Mouse (Mus musculus) Muller cell, postnatal 12 days (primary cell): Measurements from ENCODE around the gene Aagab.
A peak's percentile ranks its signal among the peaks of the same experiment; 100 is the strongest.

Experiments
- DNase-seq: peaks from one replicate; pipeline ENCODE4 v3.0.0-alpha.2; 2015; ENCODE audit errors: inconsistent ontology term

Aagab gene

DNA sequence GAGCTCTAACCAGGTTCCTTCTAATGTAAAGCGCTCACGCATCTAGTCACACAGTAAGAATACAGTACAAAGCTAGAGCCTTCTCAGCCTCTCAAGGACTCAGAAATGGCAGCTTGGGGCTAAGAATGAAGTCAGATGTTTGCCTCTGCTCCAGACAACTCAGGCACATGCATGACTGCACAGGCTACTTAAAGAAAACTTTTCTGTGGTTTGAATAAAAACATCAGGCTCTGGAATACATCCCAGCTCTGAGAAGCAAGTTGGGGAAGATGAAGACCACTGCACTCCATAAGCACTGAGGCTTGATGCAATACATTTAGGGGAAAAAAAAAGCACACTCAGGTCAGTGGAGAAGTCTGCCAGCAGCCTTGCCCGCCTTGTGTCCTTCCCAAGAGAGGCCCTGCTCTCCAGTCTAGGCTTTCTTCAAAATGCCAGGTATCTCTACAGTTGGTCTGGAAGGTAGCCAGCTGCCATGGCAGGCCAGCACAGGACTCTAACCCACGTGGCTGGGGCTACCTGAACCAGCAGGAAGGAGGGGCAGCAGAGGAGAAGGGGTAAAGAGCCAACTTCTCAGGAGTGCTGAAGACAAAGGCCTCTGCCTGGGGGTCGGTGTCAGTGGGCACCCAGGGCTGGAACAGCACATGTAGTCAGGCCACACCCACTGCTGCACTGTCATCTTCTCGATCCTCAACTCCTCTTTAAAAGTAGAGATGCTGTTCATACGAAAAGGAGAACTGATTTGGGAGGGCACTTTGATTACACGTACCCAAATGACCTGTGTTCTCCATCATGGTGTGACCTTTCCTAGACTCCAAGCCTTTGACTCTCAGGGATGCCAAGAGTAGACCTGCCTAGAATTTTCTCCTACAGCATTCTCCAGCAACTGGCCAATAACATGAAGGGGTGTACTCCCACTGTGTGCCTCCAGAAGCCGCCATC lies 45.4 kb downstream of the Aagab start:
- DNase-seq, result no peak

- no peak for DNase-seq
Observed at GRCm38 (mm10) chr9:63648520-63648918, 46.1 kb downstream of the Aagab start.

DNA sequence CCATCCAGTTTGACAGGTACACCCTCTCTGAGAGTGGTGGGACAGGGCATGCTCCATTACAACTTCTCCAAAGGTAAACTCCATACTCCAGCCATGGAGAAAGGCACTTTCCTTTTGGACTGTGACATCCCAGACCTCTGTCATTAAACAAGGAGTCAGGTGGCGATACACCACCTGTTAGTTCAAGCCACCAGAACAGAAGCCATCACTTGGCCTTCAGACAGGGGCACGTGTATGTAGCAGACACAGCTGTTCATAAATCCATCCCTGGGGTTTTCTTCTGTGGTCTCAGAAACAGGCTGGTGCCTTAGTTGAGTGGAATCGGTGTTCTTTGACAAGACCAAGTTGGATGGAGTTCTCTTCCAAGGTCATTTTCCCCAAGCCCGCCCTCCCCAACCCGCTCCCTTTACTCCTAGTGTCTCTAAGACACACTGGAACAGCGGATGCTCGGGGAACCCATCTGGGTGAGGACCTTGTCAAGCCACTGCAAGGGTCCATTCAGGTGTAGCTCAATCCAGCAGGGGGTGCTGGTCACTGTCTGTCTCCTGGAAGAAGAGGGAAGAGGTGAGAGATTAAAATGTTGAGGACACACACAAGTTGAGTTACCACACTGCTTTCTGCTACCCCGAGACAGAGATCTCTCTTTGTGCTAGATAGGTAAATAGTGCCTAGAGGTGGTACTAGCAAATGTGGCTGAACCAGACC lies 47.5 kb downstream of the Aagab start:
- DNase-seq, result no peak

- no peak for DNase-seq
Observed at GRCm38 (mm10) chr9:63650905-63651304, 48.4 kb downstream of the Aagab start.

GRCm38 (mm10) chr9:63651594-63651993 lies 49.1 kb downstream of the Aagab start:
- no peak for DNase-seq

DNA sequence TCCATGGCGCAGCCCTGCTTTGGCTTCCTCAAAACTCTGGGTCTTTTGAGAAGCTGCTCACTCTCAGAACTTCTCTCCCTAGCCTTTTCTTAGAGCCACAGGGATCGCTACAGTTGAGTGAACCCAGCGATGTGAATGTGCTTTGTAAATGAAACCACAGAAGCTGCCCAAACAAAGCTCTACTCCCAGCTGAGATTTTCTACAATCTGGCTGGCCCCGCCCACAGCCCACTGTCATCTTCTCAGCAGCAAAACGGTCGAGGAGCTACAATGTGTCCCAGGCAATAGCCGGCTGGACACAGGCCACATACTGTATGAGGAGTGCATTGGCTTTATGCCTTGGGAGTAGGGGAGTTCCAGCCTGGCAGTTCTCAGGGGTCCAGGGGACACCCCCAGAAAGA lies 51.2 kb downstream of the Aagab start:
- peak; percentile 93 for DNase-seq

DNA sequence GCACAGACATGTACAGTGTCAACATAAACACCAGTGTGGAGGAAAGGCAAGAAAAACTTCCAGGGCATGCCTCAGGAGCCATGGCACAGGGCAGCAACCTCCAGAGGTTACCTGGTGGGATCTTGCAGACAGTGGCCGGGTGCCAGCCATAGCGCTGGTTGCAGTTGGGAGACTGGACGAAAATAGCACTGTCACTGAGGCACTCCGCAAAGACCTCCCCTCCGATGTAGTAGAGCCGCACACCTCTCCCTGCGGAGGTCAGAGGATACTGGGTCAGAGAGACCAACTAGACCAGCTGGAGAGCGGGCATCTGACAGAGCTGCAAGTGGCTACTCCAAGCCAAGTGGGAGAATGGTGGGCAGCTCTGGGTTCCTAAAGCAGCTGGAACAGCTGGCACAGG lies 52.1 kb downstream of the Aagab start:
- no peak for DNase-seq

GRCm38 (mm10) chr9:63655092-63655491 lies 52.6 kb downstream of the Aagab start:
- no peak for DNase-seq

DNA sequence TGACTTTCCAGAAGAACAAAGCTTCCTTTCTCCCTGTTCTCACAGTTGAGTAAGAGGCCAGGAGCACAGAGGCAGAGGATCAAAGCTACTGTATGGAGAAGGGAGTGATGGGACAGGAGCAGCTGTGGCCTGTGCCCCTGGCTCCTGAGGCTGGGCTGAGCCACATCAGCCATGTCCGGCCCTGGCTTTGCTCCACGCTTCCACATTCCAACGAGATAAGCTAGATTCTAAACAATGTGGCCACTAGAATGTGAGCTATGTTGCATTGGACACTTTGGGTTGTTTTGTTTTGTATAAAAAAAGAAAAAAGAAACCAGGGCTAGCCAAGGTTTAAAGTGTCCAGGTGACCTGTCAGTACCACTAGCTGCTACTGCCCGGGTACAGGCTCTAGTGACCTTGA lies 54.7 kb downstream of the Aagab start:
- peak; percentile 92 for DNase-seq

GRCm38 (mm10) chr9:63658436-63658835 lies 56.0 kb downstream of the Aagab start:
- no peak for DNase-seq

- DNase-seq, result peak; percentile 56
Observed at GRCm38 (mm10) chr9:63658970-63659371, 56.5 kb downstream of the Aagab start.

- no peak for DNase-seq
Observed at GRCm38 (mm10) chr9:63660061-63660460, 57.6 kb downstream of the Aagab start.

GRCm38 (mm10) chr9:63660691-63661090 lies 58.2 kb downstream of the Aagab start:
- DNase-seq, result no peak

- DNase-seq, result no peak
Observed at GRCm38 (mm10) chr9:63662759-63663158, 60.3 kb downstream of the Aagab start.

DNA sequence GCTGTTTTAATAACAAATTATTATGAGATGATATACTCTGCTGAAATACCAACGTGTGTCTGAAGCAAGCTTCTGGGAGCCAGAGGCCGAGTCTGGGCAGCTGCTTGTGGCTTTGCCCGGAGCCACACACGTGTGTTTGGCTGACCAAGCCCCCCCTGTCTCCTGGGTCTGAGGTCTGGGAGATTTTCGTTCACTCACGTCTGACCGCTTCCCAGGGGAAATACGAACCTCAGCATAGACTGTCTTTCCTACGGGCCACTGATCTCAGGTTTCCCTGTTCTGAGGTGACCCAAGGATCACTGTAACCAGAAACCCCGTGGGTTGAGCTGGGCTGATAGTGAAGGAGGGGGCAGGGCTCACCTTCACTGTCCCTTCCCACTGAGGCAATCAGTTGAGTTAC lies 60.8 kb downstream of the Aagab start:
- DNase-seq, result no peak

DNA sequence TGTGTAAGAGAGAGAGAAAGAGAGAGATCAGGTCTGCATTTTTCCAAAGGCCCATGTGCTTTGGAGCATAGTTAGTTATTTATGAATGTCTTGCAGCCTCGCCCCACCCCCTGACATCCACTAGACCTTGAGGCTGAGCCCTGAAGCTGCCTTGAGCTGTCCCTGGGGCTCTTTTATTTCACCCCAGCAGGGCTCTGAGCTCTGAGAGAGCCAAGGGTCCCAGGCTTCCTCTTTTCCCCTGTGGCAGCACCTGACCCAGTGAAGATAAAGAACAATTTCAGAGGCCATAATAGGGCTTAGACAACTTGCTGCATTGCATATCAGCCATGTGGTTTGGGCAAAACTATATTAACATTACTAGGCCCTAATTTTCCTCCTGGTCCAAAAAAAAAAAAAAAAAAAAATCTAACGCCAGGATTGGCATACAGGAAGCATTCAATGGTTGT lies 61.9 kb downstream of the Aagab start:
- DNase-seq, result no peak

- peak; percentile 95 for DNase-seq
Observed at GRCm38 (mm10) chr9:63664792-63665646, 62.6 kb downstream of the Aagab start.

DNA sequence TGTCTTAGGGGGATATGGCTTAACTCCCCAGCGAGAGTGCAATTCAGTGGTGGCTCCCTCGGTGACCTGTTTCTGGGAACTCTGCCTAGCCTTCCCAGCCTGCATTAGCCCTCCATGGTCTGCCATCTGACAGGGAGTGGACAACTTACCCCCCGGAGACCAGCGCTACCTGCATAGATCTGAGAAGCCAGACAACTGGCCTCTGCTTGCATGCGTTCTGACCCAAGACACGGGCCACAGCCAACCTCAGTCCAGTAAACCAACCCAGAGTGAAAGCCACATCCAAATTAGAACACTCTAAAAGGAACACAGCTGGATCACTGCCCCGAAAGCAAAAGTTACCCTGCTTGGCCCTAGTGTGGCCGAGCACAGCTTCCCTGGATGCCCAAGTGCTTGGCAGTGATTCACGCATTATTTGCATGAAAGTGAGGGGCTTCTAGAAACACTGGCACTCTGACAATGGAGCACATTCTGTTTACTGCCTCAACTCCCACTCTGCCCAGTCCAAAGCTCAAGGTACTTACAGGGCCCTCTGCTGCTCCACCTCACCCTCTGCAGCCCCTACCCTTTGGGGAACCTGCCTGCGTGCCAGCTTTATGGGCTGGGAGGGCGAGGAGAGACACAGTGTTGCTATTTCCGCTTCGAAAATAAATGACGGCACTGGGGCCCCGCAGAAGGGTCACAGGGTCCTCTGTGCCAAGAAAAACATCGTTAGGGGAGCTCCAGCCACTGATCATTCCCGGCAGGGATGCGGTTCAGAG lies 64.3 kb downstream of the Aagab start:
- DNase-seq, result peak; percentile 88

- no peak for DNase-seq
Observed at GRCm38 (mm10) chr9:63667373-63667724, 64.9 kb downstream of the Aagab start.

DNA sequence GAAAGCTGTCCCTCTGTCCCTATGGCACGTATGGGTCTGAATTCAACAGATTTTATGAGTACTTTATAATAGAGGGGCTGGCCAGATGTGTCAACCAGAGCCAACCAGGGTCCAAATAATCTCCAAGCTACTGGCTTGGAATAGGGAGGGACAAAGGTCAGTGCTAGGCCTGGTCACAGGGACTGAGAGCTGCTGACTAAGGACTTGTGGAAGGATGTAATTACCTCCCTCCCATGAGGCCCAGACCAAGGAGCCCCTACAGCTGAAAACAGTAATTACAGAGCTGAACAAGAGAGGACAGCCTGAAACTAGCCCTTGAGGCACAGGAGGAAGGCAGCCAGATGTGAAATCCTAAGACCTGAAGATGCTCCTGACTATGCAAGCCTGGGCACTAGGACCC lies 66.2 kb downstream of the Aagab start:
- no peak for DNase-seq

- DNase-seq, result no peak
Observed at GRCm38 (mm10) chr9:63669816-63670215, 67.4 kb downstream of the Aagab start.
